9 mouse cellular contexts compared by ENCODE assay signal in the genomic region with DNA sequence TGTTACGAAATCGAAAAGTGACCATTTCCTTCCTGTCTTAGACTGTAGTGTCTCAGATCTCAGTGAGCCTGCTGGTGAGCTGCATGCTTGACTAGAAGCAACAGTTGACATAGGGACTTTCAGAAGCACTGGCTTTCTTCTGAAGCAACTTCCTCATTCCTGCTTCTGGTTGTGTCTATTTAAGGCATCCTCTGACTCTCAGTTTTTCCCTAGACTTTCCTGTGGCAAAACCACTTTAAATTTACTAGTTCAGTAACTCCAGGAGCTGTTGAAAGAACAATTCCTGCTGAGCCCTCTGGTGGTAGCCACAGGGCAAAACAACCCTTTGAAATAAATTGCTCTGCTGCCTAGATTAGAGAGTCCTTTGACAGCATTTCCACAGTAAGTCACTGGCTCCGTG.
DNase-seq lines count a peak whose midpoint lies in the region; ATAC-seq and TF ChIP-seq lines count a peak whose summit lies in the region.
"Had no signal": no experiment of that assay in that cellular context is flagged by ENCODE, and none has a peak within 500 bp of the region (broad histone marks: within the 10 kb centered on the region; RNA-seq: fewer than 3 reads in every experiment).

No protein-coding gene starts in this region.

- H3K4me1 ChIP-seq in heart, postnatal 0 days (ENCODE audit: control insufficient read depth, insufficient read depth) = no peaks in the 10 kb centered on the region
- H3K4me1 ChIP-seq in heart, embryonic 11.5 days (ENCODE audit: control insufficient read depth, insufficient read depth, low read length) = no peaks in the 10 kb centered on the region
- no peaks in the 10 kb centered on the region for H3K4me1 ChIP-seq in forebrain, postnatal 0 days (ENCODE audit: insufficient read depth)
- H3K4me1 ChIP-seq in kidney, embryonic 15.5 days = no peaks in the 10 kb centered on the region
- H3K4me1 ChIP-seq: heart, embryonic 15.5 days had no signal

- peak; percentile 16 for DNase-seq in heart, postnatal 0 days (ENCODE audit: low spot score)
- DNase-seq in MEL-GATA-1-ER (ENCODE audit: extremely low read depth, low read depth) = peak; percentile 20
- DNase-seq in forebrain, postnatal 0 days = peak; percentile 50
- peak; percentile 43 to 82 for DNase-seq in left cerebral cortex, postnatal 25 days (ENCODE audit: low spot score in 2 of 2)
- peak; percentile 10 to 42 for DNase-seq in right cerebral cortex, postnatal 36 days (ENCODE audit: low spot score in 2 of 2)
- no peak for DNase-seq in kidney, adult 11 months

- 51% methylated on average over 3 of the region's 3 CpGs for WGBS in heart, postnatal 0 days
- 42% methylated on average over 3 of the region's 3 CpGs for WGBS in heart, embryonic 11.5 days (ENCODE audit: insufficient replicate concordance)
- WGBS in forebrain, postnatal 0 days = 72% methylated on average over 3 of the region's 3 CpGs
- WGBS in kidney, embryonic 15.5 days = 67% methylated on average over 3 of the region's 3 CpGs

- H3K4me3 ChIP-seq in heart, postnatal 0 days (ENCODE audit: low read depth, low read length) = no peak overlapping the region
- no peak overlapping the region for H3K4me3 ChIP-seq in heart, embryonic 11.5 days (ENCODE audit: low read depth, low read length)
- no peak overlapping the region for H3K4me3 ChIP-seq in forebrain, postnatal 0 days (ENCODE audit: low read depth, low read length)
- no peak overlapping the region for H3K4me3 ChIP-seq in kidney, embryonic 15.5 days (replicated peaks)
- H3K4me3 ChIP-seq: heart, embryonic 15.5 days had no signal

- no peaks in the 10 kb centered on the region for H3K36me3 ChIP-seq in heart, postnatal 0 days (replicated peaks; ENCODE audit: control insufficient read depth, insufficient read depth, low read length)
- H3K36me3 ChIP-seq in heart, embryonic 11.5 days (ENCODE audit: control insufficient read depth, insufficient read depth, low read length) = no peaks in the 10 kb centered on the region
- no peaks in the 10 kb centered on the region for H3K36me3 ChIP-seq in forebrain, postnatal 0 days (ENCODE audit: insufficient read depth)
- no peaks in the 10 kb centered on the region for H3K36me3 ChIP-seq in kidney, embryonic 15.5 days
- H3K36me3 ChIP-seq: heart, embryonic 15.5 days had no signal

- intact Hi-C loops in left cerebral cortex, postnatal 25 days (cut with DNase I) = no loop called here

- no peak overlapping the region for H3K27ac ChIP-seq in heart, postnatal 0 days (ENCODE audit: low read depth)
- no peak overlapping the region for H3K27ac ChIP-seq in heart, embryonic 11.5 days (ENCODE audit: low read depth, low read length)
- H3K27ac ChIP-seq in forebrain, postnatal 0 days (ENCODE audit: low read depth, low read length) = no peak overlapping the region
- H3K27ac ChIP-seq in kidney, embryonic 15.5 days = no peak overlapping the region
- H3K27ac ChIP-seq: heart, embryonic 15.5 days had no signal

- H3K27me3 ChIP-seq in heart, postnatal 0 days (ENCODE audit: control insufficient read depth, insufficient read depth, low read length) = no peaks in the 10 kb centered on the region
- no peaks in the 10 kb centered on the region for H3K27me3 ChIP-seq in heart, embryonic 11.5 days (ENCODE audit: control insufficient read depth, insufficient read depth, low read length)
- no peaks in the 10 kb centered on the region for H3K27me3 ChIP-seq in forebrain, postnatal 0 days (ENCODE audit: insufficient read depth, low read length)
- H3K27me3 ChIP-seq in kidney, embryonic 15.5 days = no peaks in the 10 kb centered on the region
- H3K27me3 ChIP-seq: heart, embryonic 15.5 days had no signal

- H3K9ac ChIP-seq in heart, postnatal 0 days (replicated peaks; ENCODE audit: low read depth, low read length) = no peak overlapping the region
- H3K9ac ChIP-seq in heart, embryonic 11.5 days (ENCODE audit: low read depth, low read length) = no peak overlapping the region
- H3K9ac ChIP-seq in forebrain, postnatal 0 days = no peak overlapping the region
- no peak overlapping the region for H3K9ac ChIP-seq in kidney, embryonic 15.5 days
- H3K9ac ChIP-seq: heart, embryonic 15.5 days had no signal

- peak; percentile 49 for TF ChIP-seq CTCF in heart, postnatal 0 days (IDR thresholded peaks at IDR 0.05; ENCODE audit: low read depth)
- TF ChIP-seq CTCF in forebrain, postnatal 0 days (IDR thresholded peaks at IDR 0.05; ENCODE audit: low read depth) = peak; percentile 69

- no peaks in the 10 kb centered on the region for H3K9me3 ChIP-seq in heart, postnatal 0 days (replicated peaks; ENCODE audit: control insufficient read depth, low read length)
- no peaks in the 10 kb centered on the region for H3K9me3 ChIP-seq in heart, embryonic 11.5 days (replicated peaks; ENCODE audit: control insufficient read depth, low read length)
- H3K9me3 ChIP-seq in forebrain, postnatal 0 days (ENCODE audit: low read length) = no peaks in the 10 kb centered on the region
- H3K9me3 ChIP-seq in kidney, embryonic 15.5 days (replicated peaks) = no peaks in the 10 kb centered on the region
- H3K9me3 ChIP-seq: heart, embryonic 15.5 days had no signal

- ATAC-seq in heart, postnatal 0 days (ENCODE audit: insufficient read depth, low read depth) = no peak
- ATAC-seq in heart, embryonic 11.5 days (replicated peaks; ENCODE audit: insufficient number of reproducible peaks, low FRiP score, low TSS enrichment) = no peak
- ATAC-seq in forebrain, postnatal 0 days = no peak
- ATAC-seq in kidney, embryonic 15.5 days (replicated peaks; ENCODE audit: low FRiP score) = no peak

- H3K4me2 ChIP-seq in heart, postnatal 0 days (ENCODE audit: low read depth, low read length) = no peak overlapping the region
- no peak overlapping the region for H3K4me2 ChIP-seq in heart, embryonic 11.5 days
- H3K4me2 ChIP-seq in forebrain, postnatal 0 days (ENCODE audit: low read depth) = no peak overlapping the region
- no peak overlapping the region for H3K4me2 ChIP-seq in kidney, embryonic 15.5 days
- H3K4me2 ChIP-seq: heart, embryonic 15.5 days had no signal

- TF ChIP-seq EP300 in heart, postnatal 0 days (IDR thresholded peaks at IDR 0.05; ENCODE audit: low read depth) = no peak
